Mouse (Mus musculus) CH12.LX (cell line): Measurements from ENCODE around the gene Kmo. TPM values are rescaled to one million over a fixed set of nuclear protein-coding genes. Genes with fewer than 3 reads are reported as not detected.

Experiments used
- DNase-seq: peaks from one replicate; pipeline ENCODE4 v3.0.0-alpha.2; 2013; ENCODE audit errors: extremely low read depth
- H3K27ac ChIP-seq: 2 replicates; pipeline ENCODE4 v1.5.1; 2012; ENCODE audit warnings: low read depth, mild to moderate bottlenecking, control low read depth, moderate library complexity; ENCODE audit not compliant: insufficient read depth
- H3K27me3 ChIP-seq: replicated peaks from 2 replicates; pipeline ENCODE3; 2012; ENCODE audit warnings: inconsistent platforms
- H3K36me3 ChIP-seq, 2 experiments: replicated peaks in 1 of 2; 2 replicates each; pipeline versions ENCODE3 to v1.6.1; 2012; ENCODE audit warnings: inconsistent platforms in 1 of 2, low read length in 1 of 2, mild to moderate bottlenecking in 1 of 2, mixed read lengths in 1 of 2, moderate library complexity in 1 of 2; ENCODE audit not compliant: control insufficient read depth in 1 of 2, insufficient read depth in 1 of 2
- H3K4me1 ChIP-seq, 2 experiments: 2 replicates each; pipeline ENCODE4 v1.6.1; 2012; ENCODE audit warnings: inconsistent platforms in 1 of 2, moderate library complexity in 1 of 2; ENCODE audit not compliant: insufficient read depth in 2 of 2, control insufficient read depth in 1 of 2
- H3K4me2 ChIP-seq: 2 replicates; pipeline ENCODE4 v1.6.1; 2012; ENCODE audit warnings: low read depth, mild to moderate bottlenecking, control low read depth; ENCODE audit not compliant: poor library complexity, insufficient read depth, severe bottlenecking
- H3K4me3 ChIP-seq, 3 experiments: fragments of 150-350 bp in 1 of 3; sonication (generic) in 1 of 3; replicated peaks in 1 of 3; 2 replicates each; pipeline versions ENCODE3 to v1.5.1; 2011 to 2012; ENCODE audit warnings: low read depth in 2 of 3, low read length in 2 of 3, mild to moderate bottlenecking in 2 of 3, moderate library complexity in 2 of 3, control low read depth in 1 of 3, improper control_type of control experiment in 1 of 3, inconsistent platforms in 1 of 3, mixed read lengths in 1 of 3; ENCODE audit not compliant: poor library complexity in 1 of 3
- H3K79me2 ChIP-seq: replicated peaks from 2 replicates; pipeline ENCODE4 v1.6.1; 2012; ENCODE audit warnings: mild to moderate bottlenecking, moderate library complexity; ENCODE audit not compliant: control insufficient read depth, poor library complexity, insufficient read depth, severe bottlenecking; ENCODE audit errors: extremely low read depth
- H3K9ac ChIP-seq: 2 replicates; pipeline ENCODE4 v1.6.1; 2012; ENCODE audit warnings: low read depth, mild to moderate bottlenecking, control low read depth, moderate library complexity; ENCODE audit not compliant: insufficient read depth
- H3K9me3 ChIP-seq: replicated peaks from 2 replicates; pipeline ENCODE3; 2012; ENCODE audit warnings: low read length, inconsistent platforms, mixed read lengths
- CHD1 ChIP-seq: IDR thresholded peaks from 2 replicates; pipeline ENCODE4 v1.6.1; 2012; ENCODE audit warnings: low read depth, low read length, improper control_type of control experiment, inconsistent platforms
- CHD2 ChIP-seq: IDR thresholded peaks from 2 replicates; pipeline ENCODE4 v1.6.1; 2011; ENCODE audit warnings: low read length, improper control_type of control experiment
- CTCF ChIP-seq, 2 experiments: IDR thresholded peaks in 1 of 2; conservative IDR thresholded peaks in 1 of 2; 2 replicates each; pipeline ENCODE4 v1.5.1; 2011 to 2012; ENCODE audit warnings: low read depth in 2 of 2, low read length in 2 of 2, improper control_type of control experiment in 1 of 2, inconsistent platforms in 1 of 2, mild to moderate bottlenecking in 1 of 2, moderate library complexity in 1 of 2
- E2F4 ChIP-seq: IDR thresholded peaks from 2 replicates; pipeline ENCODE4 v1.6.1; 2011; ENCODE audit warnings: low read depth, low read length, improper control_type of control experiment; ENCODE audit not compliant: insufficient replicate concordance
- ELF1 ChIP-seq: IDR thresholded peaks from 2 replicates; pipeline ENCODE4 v1.6.1; 2014; ENCODE audit warnings: low read depth, mild to moderate bottlenecking, inconsistent platforms, low read length, improper control_type of control experiment
- EP300 ChIP-seq: IDR thresholded peaks from 2 replicates; pipeline ENCODE4 v1.6.1; 2011; ENCODE audit warnings: low read length, improper control_type of control experiment
- IRF4 ChIP-seq: IDR thresholded peaks from 2 replicates; pipeline ENCODE4 v1.6.1; 2014; ENCODE audit warnings: low read depth, mild to moderate bottlenecking, inconsistent platforms, low read length, improper control_type of control experiment
- JUN ChIP-seq: IDR thresholded peaks from 2 replicates; pipeline ENCODE4 v1.6.1; 2011; ENCODE audit warnings: low read depth, mild to moderate bottlenecking, low read length, improper control_type of control experiment, moderate library complexity; ENCODE audit not compliant: insufficient read depth
- JUND ChIP-seq: conservative IDR thresholded peaks from 2 replicates; pipeline ENCODE4 v1.6.1; 2011; ENCODE audit warnings: low read depth, low read length, improper control_type of control experiment
- KAT2A ChIP-seq: IDR thresholded peaks from 2 replicates; pipeline ENCODE4 v1.6.1; 2012; ENCODE audit warnings: low read length, improper control_type of control experiment, inconsistent platforms; ENCODE audit not compliant: insufficient replicate concordance
- MAX ChIP-seq: IDR thresholded peaks from 2 replicates; pipeline ENCODE4 v1.6.1; 2011; ENCODE audit warnings: low read length, improper control_type of control experiment
- MAZ ChIP-seq: IDR thresholded peaks from 2 replicates; pipeline ENCODE4 v1.6.1; 2012; ENCODE audit warnings: low read depth, mild to moderate bottlenecking, inconsistent platforms, low read length, improper control_type of control experiment, moderate library complexity
- MXI1 ChIP-seq: IDR thresholded peaks from 2 replicates; pipeline ENCODE4 v1.6.1; 2011; ENCODE audit warnings: mild to moderate bottlenecking, low read depth, low read length, improper control_type of control experiment
- MYC ChIP-seq: IDR thresholded peaks from 2 replicates; pipeline ENCODE4 v1.6.1; 2011; ENCODE audit warnings: low read depth, mild to moderate bottlenecking, improper control_type of control experiment, low read length
- NELFE ChIP-seq: IDR thresholded peaks from 2 replicates; pipeline ENCODE4 v1.6.1; 2011; ENCODE audit warnings: low read depth, low read length, improper control_type of control experiment
- NRF1 ChIP-seq: IDR thresholded peaks from 2 replicates; pipeline ENCODE4 v1.6.1; 2014; ENCODE audit warnings: low read depth, mild to moderate bottlenecking, inconsistent platforms, low read length, improper control_type of control experiment, moderate library complexity
- PAX5 ChIP-seq: IDR thresholded peaks from 2 replicates; pipeline ENCODE4 v1.6.1; 2012; ENCODE audit warnings: low read length, inconsistent platforms, mixed read lengths
- POLR2AphosphoS2 ChIP-seq: IDR thresholded peaks from 2 replicates; pipeline ENCODE4 v1.6.1; 2011; ENCODE audit warnings: low read depth, low read length, improper control_type of control experiment
- RAD21 ChIP-seq: IDR thresholded peaks from 2 replicates; pipeline ENCODE4 v1.6.1; 2011; ENCODE audit warnings: low read depth, mild to moderate bottlenecking, low read length, improper control_type of control experiment, moderate library complexity
- RCOR1 ChIP-seq: conservative IDR thresholded peaks from 2 replicates; pipeline ENCODE4 v1.6.1; 2012; ENCODE audit warnings: low read depth, mild to moderate bottlenecking, inconsistent platforms, low read length, improper control_type of control experiment
- SMC3 ChIP-seq: IDR thresholded peaks from 2 replicates; pipeline ENCODE4 v1.6.1; 2011; ENCODE audit warnings: low read depth, low read length, improper control_type of control experiment
- TBP ChIP-seq: conservative IDR thresholded peaks from 2 replicates; pipeline ENCODE4 v1.6.1; 2011; ENCODE audit warnings: low read depth, low read length, improper control_type of control experiment
- TCF12 ChIP-seq: IDR thresholded peaks from 2 replicates; pipeline ENCODE4 v1.6.1; 2014; ENCODE audit warnings: low read depth, mild to moderate bottlenecking, inconsistent platforms, low read length, improper control_type of control experiment
- UBTF ChIP-seq: IDR thresholded peaks from 2 replicates; pipeline ENCODE4 v1.6.1; 2012; ENCODE audit warnings: low read depth, mild to moderate bottlenecking, inconsistent platforms, low read length, improper control_type of control experiment, moderate library complexity
- USF1 ChIP-seq: IDR thresholded peaks from 2 replicates; pipeline ENCODE4 v1.6.1; 2014; ENCODE audit warnings: low read depth, mild to moderate bottlenecking, inconsistent platforms, low read length, improper control_type of control experiment
- ZC3H11A ChIP-seq: IDR thresholded peaks from 2 replicates; pipeline ENCODE4 v1.6.1; 2012; ENCODE audit warnings: low read depth, mild to moderate bottlenecking, inconsistent platforms, low read length, improper control_type of control experiment
- ZKSCAN1 ChIP-seq: IDR thresholded peaks from 2 replicates; pipeline ENCODE4 v1.6.1; 2012; ENCODE audit warnings: low read depth, inconsistent platforms, low read length, improper control_type of control experiment, borderline replicate concordance
- ZNF384 ChIP-seq: IDR thresholded peaks from 2 replicates; pipeline ENCODE4 v1.6.1; 2012; ENCODE audit warnings: low read depth, low read length, improper control_type of control experiment, inconsistent platforms
- dilution Hi-C: fragments of 300-500 bp; cut with MboI; formaldehyde crosslinking; loops from 2 replicates; pipeline ENCODE4 v1.14.3; 2020; ENCODE audit warnings: low sequenced_read_pairs; ENCODE audit not compliant: extremely low pct_unique_long_range_greater_than_20kb, extremely low pct_ligation_motif_present
- in situ Hi-C: fragments of 300-500 bp; cut with MboI; formaldehyde crosslinking; loops from 3 replicates; pipeline ENCODE4 v1.14.3; 2019; ENCODE audit warnings: low sequenced_read_pairs, low pct_ligation_motif_present, low pct_unique_long_range_greater_than_20kb, mixed read lengths
- polyA plus RNA-seq: library from polyadenylated mRNA; unstranded; fragments of >175 nt; gene quantifications from 2 replicates; pipeline ENCODE4 v1.2.1, GENCODE M21; 2012; ENCODE audit warnings: low read depth; ENCODE audit not compliant: insufficient read length
- total RNA-seq, 2 experiments: library from RNA; depleted of rRNA; stranded (reverse); fragments of 300-350 nt in 1 of 2; fragments of >200 nt in 1 of 2; gene quantifications; 2 replicates each; pipeline ENCODE4 v1.2.3; 2012 to 2014

The Kmo gene
- total and polyA plus RNA-seq, 3 experiments, result 9.7 to 49.2 (median 42.5) TPM

GRCm38 (mm10) chr1:175607838-175608585, 12.2 kb upstream of the Kmo start:
- dilution Hi-C loops, result no loop called here
- Histone ChIP-seq H3K9me3 (no peaks in the 10 kb centered on the region), H3K27ac (no peak overlapping the region), H3K9ac (no peak overlapping the region), H3K4me3 (no peak overlapping the region), H3K36me3 (peaks cover 51 to 91% of the 10 kb centered on the region in 2 experiments), H3K4me1 (peaks cover 0 to 2% of the 10 kb centered on the region in 2 experiments; a peak in 1 of 4 replicates), H3K27me3 (no peaks in the 10 kb centered on the region), H3K79me2 (no peaks in the 10 kb centered on the region), H3K4me2 (no peak overlapping the region)
- DNase-seq, result no peak
- in situ Hi-C loops, result no loop called here
- no peak for TF ChIP-seq RCOR1
- no peak for TF ChIP-seq CTCF (conservative IDR thresholded peaks at IDR 0.05 in 1 of 2, IDR thresholded peaks at IDR 0.05 in 1 of 2; ENCODE audit: low read depth in 2 of 2, low read length in 2 of 2)
- no peak for TF ChIP-seq NRF1
- TF ChIP-seq POLR2AphosphoS2, result no peak
- TF ChIP-seq MYC, result no peak
- no peak for TF ChIP-seq E2F4
- TF ChIP-seq ZNF384, result no peak
- TF ChIP-seq RAD21, result no peak
- no peak for TF ChIP-seq IRF4
- no peak for TF ChIP-seq CHD2
- no peak for TF ChIP-seq UBTF
- TF ChIP-seq ELF1, result no peak
- TF ChIP-seq MAZ, result no peak

DNA sequence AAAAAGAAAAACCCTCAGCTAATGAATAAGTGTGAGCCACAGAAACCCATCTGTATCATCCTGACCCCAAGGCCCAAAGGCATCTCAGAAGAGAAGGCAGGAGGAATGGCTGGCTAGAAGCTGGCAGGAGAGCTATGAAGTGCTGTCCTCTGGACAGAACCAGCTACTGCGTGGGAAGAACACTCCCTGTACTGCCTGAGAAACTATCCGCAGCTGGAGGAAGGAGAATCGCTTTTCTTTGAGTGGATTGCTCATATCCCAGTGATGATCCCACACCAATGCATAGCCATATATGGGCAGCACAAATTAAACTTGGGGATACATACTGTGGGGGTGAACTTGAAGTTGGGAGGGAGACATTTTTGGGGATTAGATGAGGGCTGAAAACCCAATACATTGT, 11.5 kb upstream of the Kmo start:
- dilution Hi-C loops, result no loop called here
- H3K4me2 ChIP-seq, result no peak overlapping the region
- no peak overlapping the region for H3K4me3 ChIP-seq
- H3K36me3 ChIP-seq, result peaks cover 48 to 89% of the 10 kb centered on the region in 2 experiments
- DNase-seq, result no peak
- no peaks in the 10 kb centered on the region for H3K9me3 ChIP-seq
- in situ Hi-C loops, result no loop called here
- no peak overlapping the region for H3K27ac ChIP-seq
- no peak overlapping the region for H3K9ac ChIP-seq
- H3K4me1 ChIP-seq, result peaks cover 0 to under 1% of the 10 kb centered on the region in 2 experiments; a peak in 1 of 4 replicates
- TF ChIP-seq JUND, result no peak
- no peak for TF ChIP-seq USF1
- TF ChIP-seq NELFE, result no peak
- no peak for TF ChIP-seq RCOR1
- no peak for TF ChIP-seq TBP
- TF ChIP-seq CHD1, result no peak
- no peak for TF ChIP-seq IRF4
- no peak for TF ChIP-seq PAX5
- no peak for TF ChIP-seq SMC3
- TF ChIP-seq UBTF, result no peak
- TF ChIP-seq MXI1, result no peak
- TF ChIP-seq ZKSCAN1, result no peak
- no peak for TF ChIP-seq ZC3H11A
- no peak for TF ChIP-seq MAX
- no peak for TF ChIP-seq TCF12
- TF ChIP-seq JUN, result no peak
- TF ChIP-seq EP300, result no peak
- TF ChIP-seq KAT2A, result no peak
- no peaks in the 10 kb centered on the region for H3K27me3 ChIP-seq
- H3K79me2 ChIP-seq, result no peaks in the 10 kb centered on the region
